Mouse (Mus musculus): ENCODE data around the gene Vwa5a. TPM values are rescaled to one million over a fixed set of nuclear protein-coding genes. Genes with fewer than 3 reads are reported as not detected.

Vwa5a gene
- polyA plus RNA-seq (2012; rRNA removed), result 1.7 and 3.0 TPM in 2 replicates

DNA sequence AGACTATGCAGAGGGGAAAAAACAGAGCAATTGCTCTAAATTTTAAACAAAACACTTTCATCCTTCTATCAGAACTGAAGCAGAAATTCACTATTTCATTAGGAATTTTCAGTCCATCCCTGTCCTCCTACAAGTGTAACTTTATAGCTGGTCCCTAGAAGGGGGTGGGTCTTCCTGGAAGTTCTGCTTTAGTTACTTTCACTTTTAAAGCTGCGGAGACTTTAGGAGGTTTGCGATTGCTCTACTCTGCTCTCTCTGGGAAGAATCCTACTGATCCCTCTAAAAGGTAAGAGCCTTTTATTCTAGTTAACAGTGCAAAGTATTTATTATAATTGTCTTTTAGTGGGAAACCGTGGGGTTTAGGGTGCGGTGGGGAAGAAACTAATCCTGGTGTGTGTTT is at the start of gene Vwa5a:
Vwa5a (plus strand) TSS at position 167 of the 400 bp plus-strand sequence.

DNA sequence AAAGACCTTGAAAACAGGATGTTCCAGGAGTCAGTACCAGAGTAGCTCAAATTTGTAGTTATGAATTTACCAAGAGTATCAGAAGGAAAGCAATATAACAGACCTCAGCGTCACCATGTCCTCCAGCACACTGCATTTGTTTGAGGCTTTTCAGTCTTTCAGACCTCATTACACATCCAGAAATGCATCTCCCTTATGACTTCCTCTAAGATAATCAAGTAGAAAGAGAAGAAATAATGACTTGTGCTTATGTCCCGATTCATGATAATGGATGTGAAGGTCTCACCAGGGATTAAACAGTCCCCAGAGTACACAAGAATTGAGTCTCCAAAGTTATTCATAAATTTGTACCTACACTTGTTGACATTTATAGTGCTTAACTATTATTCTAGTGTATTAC is 43.6 kb upstream of the Vwa5a start, which contains the start of gene Olfr918:
Olfr918 (minus strand) TSS at position 101 of the 400 bp plus-strand sequence.

DNA sequence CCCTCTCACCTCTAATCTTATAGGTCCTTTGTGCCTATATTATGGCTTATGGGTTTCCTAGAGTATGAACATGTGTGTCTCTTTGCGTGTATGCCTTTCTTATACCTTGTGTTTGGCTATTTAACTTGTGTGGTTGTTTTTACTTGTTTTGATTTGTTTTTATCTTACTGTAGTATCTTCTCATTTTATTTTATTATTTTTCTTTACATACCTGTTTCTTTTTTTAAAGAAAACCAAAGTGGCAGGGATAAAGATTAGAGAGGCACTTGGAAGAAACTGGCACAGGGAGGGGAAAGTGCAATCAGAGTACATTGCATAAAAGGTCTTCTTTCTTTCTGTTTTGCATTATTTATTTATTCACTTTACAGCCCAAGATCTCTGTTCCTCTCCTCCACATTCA is 33.9 kb downstream of the Vwa5a start, which contains the start of gene Olfr920:
Olfr920 (plus strand) TSS at position 301 of the 400 bp plus-strand sequence.

DNA sequence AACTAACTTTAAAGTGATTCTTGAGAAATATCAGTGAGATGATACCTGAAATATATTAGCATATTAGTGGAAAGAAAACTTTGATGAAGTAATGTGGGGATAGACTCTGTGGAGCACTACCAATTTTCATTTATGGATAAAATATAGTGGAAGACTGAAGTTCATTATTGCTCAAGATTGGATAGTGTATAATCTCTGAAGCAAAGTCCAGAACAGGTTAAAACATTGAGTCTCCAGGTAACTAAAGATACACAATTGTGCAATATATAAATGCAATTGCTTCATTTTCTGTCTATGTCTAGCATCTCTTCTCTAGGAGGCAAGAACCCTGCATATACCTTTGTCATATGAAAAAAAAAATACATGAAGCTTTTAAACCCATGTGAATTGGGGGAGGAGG is 54.7 kb downstream of the Vwa5a start, which contains the start of gene Olfr921:
Olfr921 (plus strand) TSS at position 301 of the 400 bp plus-strand sequence.

Other genes starting within 250 kb of the Vwa5a start
- gene Olfr905, start 247.2 kb upstream of the Vwa5a start, polyA plus RNA-seq (2012; rRNA removed), result not detected in 2 replicates
- not detected in 2 replicates for gene Olfr906, start 231.2 kb upstream of the Vwa5a start, polyA plus RNA-seq (2012; rRNA removed)
- not detected in 2 replicates for gene Olfr907, start 222.5 kb upstream of the Vwa5a start, polyA plus RNA-seq (2012; rRNA removed)
- gene Olfr911-ps1, start 196.7 kb upstream of the Vwa5a start, polyA plus RNA-seq (2012; rRNA removed), result not detected in 2 replicates
- gene Olfr910, start 180.4 kb upstream of the Vwa5a start, polyA plus RNA-seq (2012; rRNA removed), result not detected in 2 replicates
- not detected in 2 replicates for gene Olfr912, start 138.1 kb upstream of the Vwa5a start, polyA plus RNA-seq (2012; rRNA removed)
- gene Olfr913, start 125.5 kb upstream of the Vwa5a start, polyA plus RNA-seq (2012; rRNA removed), result not detected in 2 replicates
- gene Olfr914, start 113.2 kb upstream of the Vwa5a start, polyA plus RNA-seq (2012; rRNA removed), result not detected in 2 replicates
- not detected in 2 replicates for gene Olfr916, start 58.4 kb upstream of the Vwa5a start, polyA plus RNA-seq (2012; rRNA removed)
- not detected in 2 replicates for gene Olfr917, start 52.4 kb upstream of the Vwa5a start, polyA plus RNA-seq (2012; rRNA removed)
- gene Olfr918, start 43.7 kb upstream of the Vwa5a start, polyA plus RNA-seq (2012; rRNA removed), result not detected in 2 replicates
- not detected in 2 replicates for gene Olfr919, start 14.6 kb upstream of the Vwa5a start, polyA plus RNA-seq (2012; rRNA removed)
- gene Olfr920, start 34.0 kb downstream of the Vwa5a start, polyA plus RNA-seq (2012; rRNA removed), result not detected in 2 replicates
- not detected in 2 replicates for gene Olfr921, start 54.8 kb downstream of the Vwa5a start, polyA plus RNA-seq (2012; rRNA removed)
- gene Olfr922, start 96.3 kb downstream of the Vwa5a start, polyA plus RNA-seq (2012; rRNA removed), result not detected in 2 replicates
- gene Olfr923, start 108.3 kb downstream of the Vwa5a start, polyA plus RNA-seq (2012; rRNA removed), result not detected in 2 replicates
- not detected in 2 replicates for gene Olfr924, start 126.2 kb downstream of the Vwa5a start, polyA plus RNA-seq (2012; rRNA removed)
- not detected in 2 replicates for gene Olfr26, start 136.8 kb downstream of the Vwa5a start, polyA plus RNA-seq (2012; rRNA removed)
- not detected in 2 replicates for gene Olfr926, start 158.9 kb downstream of the Vwa5a start, polyA plus RNA-seq (2012; rRNA removed)
- gene Olfr930, start 211.5 kb downstream of the Vwa5a start, polyA plus RNA-seq (2012; rRNA removed), result not detected in 2 replicates